Mouse (Mus musculus): Measurements from ENCODE around the gene Neurog1. TPM values are rescaled to one million over a fixed set of nuclear protein-coding genes. Genes with fewer than 3 reads are reported as not detected.

Gene Neurog1
- polyA plus RNA-seq, 1 experiment from 2014 or later = not detected

DNA sequence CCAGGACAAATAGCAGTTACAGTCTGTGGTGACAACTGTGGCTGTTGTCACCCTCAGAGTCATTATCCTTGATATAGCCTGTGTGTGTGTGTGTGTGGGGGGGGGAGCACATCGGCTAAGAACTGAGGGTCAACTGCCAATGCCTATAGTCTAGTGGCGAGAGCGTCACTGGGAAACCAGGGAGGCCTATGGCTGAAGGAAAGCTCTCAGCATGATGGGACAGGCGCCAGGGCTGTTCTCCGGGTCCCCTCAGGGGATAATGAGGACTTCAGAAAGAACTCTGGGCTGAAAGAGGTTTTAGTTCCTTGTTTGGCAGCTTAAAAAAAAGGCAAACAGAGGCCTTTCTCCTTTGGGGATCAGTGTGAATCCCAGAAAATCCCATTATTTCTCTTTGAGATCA lies 37.3 kb downstream of the Neurog1 start:
- H3K9ac ChIP-seq (ENCODE audit: low read length) = no peak overlapping the region
- H3K4me2 ChIP-seq (ENCODE audit: low read depth, low read length) = no peak overlapping the region
- no peak overlapping the region for H3K27ac ChIP-seq (ENCODE audit: low read length)
- 0 out of 2 replicates have a peak, but pooled peaks cover 3% of the 10 kb centered on the region for H3K9me3 ChIP-seq (replicated peaks; ENCODE audit: control insufficient read depth, low read length)
- H3K4me1 ChIP-seq (ENCODE audit: control insufficient read depth, insufficient read depth, low read length) = no peaks in the 10 kb centered on the region
- no peak overlapping the region for H3K4me3 ChIP-seq (ENCODE audit: low read length)
- H3K36me3 ChIP-seq (ENCODE audit: control insufficient read depth, insufficient read depth) = no peaks in the 10 kb centered on the region
- peaks cover 42% of the 10 kb centered on the region for H3K27me3 ChIP-seq (ENCODE audit: control insufficient read depth, insufficient read depth, low read length)
- no peak for ATAC-seq (replicated peaks; ENCODE audit: extremely low read depth, insufficient read depth, low FRiP score)
- WGBS = 60% methylated on average over 5 of the region's 5 CpGs

DNA sequence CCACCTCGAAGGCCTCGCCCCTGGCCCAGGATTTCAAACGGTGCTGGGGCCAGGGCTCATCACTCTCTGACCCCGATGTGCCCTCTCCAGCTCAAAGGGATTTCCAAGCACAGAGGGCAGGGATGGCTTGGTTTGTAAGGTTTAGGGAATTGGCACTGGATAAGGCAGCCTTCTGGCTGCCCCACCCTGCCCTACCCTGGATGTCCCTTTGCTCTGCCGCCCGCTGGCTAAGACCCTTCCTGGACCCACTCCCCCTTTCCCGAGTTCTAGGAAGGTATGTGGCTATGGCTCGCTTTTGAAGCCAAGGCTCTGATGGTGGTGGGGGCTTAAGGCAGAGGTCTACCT lies 42.9 kb downstream of the Neurog1 start:
- WGBS = 32% methylated on average over 8 of the region's 8 CpGs
- Histone ChIP-seq H3K4me3 (ENCODE audit: low read length) (no peak overlapping the region), H3K27ac (ENCODE audit: low read length) (no peak overlapping the region), H3K4me2 (ENCODE audit: low read depth, low read length) (peak overlapping the region; percentile 47), H3K36me3 (ENCODE audit: control insufficient read depth, insufficient read depth) (no peaks in the 10 kb centered on the region), H3K27me3 (ENCODE audit: control insufficient read depth, insufficient read depth, low read length) (peaks cover 10% of the 10 kb centered on the region), H3K9me3 (replicated peaks; ENCODE audit: control insufficient read depth, low read length) (0 out of 2 replicates have a peak, but pooled peaks cover 3% of the 10 kb centered on the region), H3K9ac (ENCODE audit: low read length) (no peak overlapping the region), H3K4me1 (ENCODE audit: control insufficient read depth, insufficient read depth, low read length) (no peaks in the 10 kb centered on the region; the same call in 1 of the 2 replicates)
- ATAC-seq (replicated peaks; ENCODE audit: extremely low read depth, insufficient read depth, low FRiP score) = no peak

DNA sequence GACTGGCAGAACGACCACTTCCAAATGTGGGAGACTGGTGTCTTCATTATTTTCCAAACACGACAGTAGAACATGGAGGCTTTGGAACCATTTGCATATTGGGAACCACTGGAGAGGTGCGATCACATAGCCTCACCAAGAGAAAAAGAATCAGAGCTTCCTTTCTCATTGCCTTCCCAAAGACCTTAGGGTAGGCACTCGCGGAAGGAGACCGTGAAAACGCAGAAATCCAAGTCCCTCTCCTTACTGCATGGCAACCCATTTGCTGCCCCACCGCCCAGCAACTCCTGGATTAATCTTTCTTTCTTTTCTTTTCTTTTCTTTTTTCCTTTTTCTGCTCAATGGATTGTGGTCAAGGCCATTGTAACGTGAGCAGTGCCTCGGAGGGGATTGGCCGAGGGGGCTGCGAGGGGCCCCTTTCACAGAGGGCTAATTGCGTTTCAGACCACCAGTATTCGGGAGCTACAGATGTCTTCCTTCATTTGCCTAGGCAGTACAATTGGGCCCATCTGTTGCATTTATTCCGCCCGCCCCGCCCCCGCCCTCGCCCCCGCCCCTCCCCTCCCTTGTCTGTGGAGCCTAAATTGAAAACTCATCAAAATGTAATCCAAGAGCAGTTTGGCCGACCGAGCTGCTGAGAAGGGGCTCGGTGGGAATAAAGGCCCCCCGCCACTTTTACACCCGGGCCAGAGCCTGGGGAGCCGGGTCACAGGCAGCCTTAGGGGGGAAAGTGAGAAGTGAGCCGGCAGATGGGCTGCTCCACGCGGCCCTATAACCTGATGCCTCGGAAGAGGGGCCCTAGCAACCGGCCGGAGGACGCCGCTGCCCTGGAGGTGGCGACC lies 43.5 kb downstream of the Neurog1 start:
- WGBS = 16% methylated on average over 35 of the region's 35 CpGs
- H3K27me3 ChIP-seq (ENCODE audit: control insufficient read depth, insufficient read depth, low read length) = peaks cover 8% of the 10 kb centered on the region
- no peak overlapping the region for H3K4me3 ChIP-seq (ENCODE audit: low read length)
- ATAC-seq (replicated peaks; ENCODE audit: extremely low read depth, insufficient read depth, low FRiP score) = no peak
- H3K4me2 ChIP-seq (ENCODE audit: low read depth, low read length) = peak overlapping the region; percentile 47
- no peak overlapping the region for H3K27ac ChIP-seq (ENCODE audit: low read length)
- H3K9me3 ChIP-seq (replicated peaks; ENCODE audit: control insufficient read depth, low read length) = 0 out of 2 replicates have a peak, but pooled peaks cover 3% of the 10 kb centered on the region
- no peaks in the 10 kb centered on the region; the same call in 1 of the 2 replicates for H3K4me1 ChIP-seq (ENCODE audit: control insufficient read depth, insufficient read depth, low read length)
- H3K9ac ChIP-seq (ENCODE audit: low read length) = no peak overlapping the region
- no peaks in the 10 kb centered on the region for H3K36me3 ChIP-seq (ENCODE audit: control insufficient read depth, insufficient read depth)

Other genes with a start within 250 kb of the Neurog1 start
- gene H2afy, start 115.8 kb downstream of the Neurog1 start, polyA plus RNA-seq (2015; fragmentation: Nextera tagmentation; extraction: Ambion mirVana) = 114 and 120 TPM in 2 replicates
- 1.4 and 2.3 TPM in 2 replicates for gene Tifab, start 73.3 kb downstream of the Neurog1 start, polyA plus RNA-seq (2015; fragmentation: Nextera tagmentation; extraction: Ambion mirVana)
- gene Cxcl14, start 44.4 kb upstream of the Neurog1 start, polyA plus RNA-seq (2015; fragmentation: Nextera tagmentation; extraction: Ambion mirVana) = 0.54 and 1.9 TPM in 2 replicates
- gene Gm3045, start 174.4 kb upstream of the Neurog1 start, polyA plus RNA-seq (2015; fragmentation: Nextera tagmentation; extraction: Ambion mirVana) = not detected in 2 replicates
- gene Slc25a48, start 186.2 kb upstream of the Neurog1 start, polyA plus RNA-seq (2015; fragmentation: Nextera tagmentation; extraction: Ambion mirVana) = 0.13 TPM in 1 of 2 replicates, not detected in the other
- not detected in 2 replicates for gene Il9, start 230.1 kb upstream of the Neurog1 start, polyA plus RNA-seq (2015; fragmentation: Nextera tagmentation; extraction: Ambion mirVana)

Measured in heart, embryonic 16.5 days (tissue).